ENCODE assay signal across 10 mouse cellular contexts in the genomic region with DNA sequence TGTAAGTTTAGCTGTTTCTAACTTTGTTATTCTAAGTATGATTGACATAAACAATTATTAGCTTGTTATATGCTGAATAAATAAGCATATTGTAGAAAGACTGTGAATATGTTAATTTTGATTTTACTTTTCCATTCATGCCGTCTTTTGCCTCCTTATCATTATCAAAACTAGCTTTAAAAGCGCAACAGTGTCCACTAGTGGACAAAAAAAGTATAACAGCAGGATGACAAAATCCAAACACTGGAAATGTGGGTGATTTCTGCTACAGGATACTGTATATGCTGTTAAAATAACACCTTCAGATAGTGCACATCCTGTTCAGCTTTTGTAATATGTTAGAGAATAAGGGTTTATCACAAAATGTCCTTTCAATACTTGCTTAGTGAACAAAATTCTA.
DNase-seq lines count a peak whose midpoint lies in the region; ATAC-seq and TF ChIP-seq lines count a peak whose summit lies in the region.
"Had no signal": no experiment of that assay in that cellular context is flagged by ENCODE, and none has a peak within 500 bp of the region (broad histone marks: within the 10 kb centered on the region; RNA-seq: fewer than 3 reads in every experiment).

No protein-coding gene starts in this region.

- no peak overlapping the region for H3K4me3 ChIP-seq in forebrain, postnatal 0 days (ENCODE audit: low read depth, low read length)
- no peak overlapping the region for H3K4me3 ChIP-seq in forebrain, embryonic 13.5 days
- H3K4me3 ChIP-seq in CH12.LX (replicated peaks in 1 of 3; ENCODE audit: low read depth in 2 of 3, low read length in 2 of 3, poor library complexity in 1 of 3): no peak overlapping the region

- no peak overlapping the region for H3K4me2 ChIP-seq in forebrain, postnatal 0 days (ENCODE audit: low read depth)
- no peak overlapping the region for H3K4me2 ChIP-seq in forebrain, embryonic 13.5 days
- H3K4me2 ChIP-seq in CH12.LX (ENCODE audit: insufficient read depth, low read depth, poor library complexity, severe bottlenecking): no peak overlapping the region

- dilution Hi-C loops in CH12.LX (cut with MboI; ENCODE audit: extremely low pct_ligation_motif_present, extremely low pct_unique_long_range_greater_than_20kb, low sequenced_read_pairs): no loop called here

- H3K27ac ChIP-seq in forebrain, postnatal 0 days (ENCODE audit: low read depth, low read length): no peak overlapping the region
- H3K27ac ChIP-seq in forebrain, embryonic 13.5 days: no peak overlapping the region
- H3K27ac ChIP-seq in CH12.LX (ENCODE audit: insufficient read depth, low read depth): no peak overlapping the region

- DNase-seq in forebrain, postnatal 0 days: peak; percentile 74
- peak; percentile 1 to 22 for DNase-seq in left cerebral cortex, adult 9 months (ENCODE audit: low spot score in 2 of 2)
- DNase-seq in left cerebral cortex, adult 8-10 months (ENCODE audit: low spot score in 2 of 2): no peak
- no peak for DNase-seq in CH12.LX (ENCODE audit: extremely low read depth)
- DNase-seq in c-Kit-positive CD71-positive TER-119-positive erythroid progenitor cells, embryonic 14.5 days (ENCODE audit: low spot score): peak; percentile 0
- DNase-seq in spleen, adult 12 weeks (ENCODE audit: low spot score): no peak
- DNase-seq in spleen, adult 18-20 months: no peak
- DNase-seq: heart, postnatal 36 days; right cerebral cortex, postnatal 25 days had no signal

- 14% methylated on average over 2 of the region's 2 CpGs for WGBS in forebrain, postnatal 0 days
- WGBS in forebrain, embryonic 13.5 days: 14% methylated on average over 2 of the region's 2 CpGs

- no peaks in the 10 kb centered on the region for H3K4me1 ChIP-seq in forebrain, postnatal 0 days (ENCODE audit: insufficient read depth)
- no peaks in the 10 kb centered on the region for H3K4me1 ChIP-seq in forebrain, embryonic 13.5 days
- no peaks in the 10 kb centered on the region for H3K4me1 ChIP-seq in CH12.LX (ENCODE audit: control insufficient read depth in 1 of 2, insufficient read depth in 2 of 2)

- TF ChIP-seq CTCF in forebrain, postnatal 0 days (IDR thresholded peaks at IDR 0.05; ENCODE audit: low read depth): peak; percentile 76
- peak in 1 of 2 experiments; percentile 19; a peak in 2 of 4 replicates for TF ChIP-seq CTCF in CH12.LX (conservative IDR thresholded peaks at IDR 0.05 in 1 of 2, IDR thresholded peaks at IDR 0.05 in 1 of 2; ENCODE audit: low read depth in 2 of 2, low read length in 2 of 2)

- H3K9me3 ChIP-seq in forebrain, postnatal 0 days (ENCODE audit: low read length): no peaks in the 10 kb centered on the region
- no peaks in the 10 kb centered on the region for H3K9me3 ChIP-seq in forebrain, embryonic 13.5 days (replicated peaks)
- H3K9me3 ChIP-seq in CH12.LX (replicated peaks; ENCODE audit: low read length): no peaks in the 10 kb centered on the region

- H3K79me2 ChIP-seq in CH12.LX (replicated peaks; ENCODE audit: control insufficient read depth, extremely low read depth, insufficient read depth, poor library complexity, severe bottlenecking): no peaks in the 10 kb centered on the region

- no peak for ATAC-seq in forebrain, postnatal 0 days
- ATAC-seq in forebrain, embryonic 13.5 days: no peak

- in situ Hi-C loops in CH12.LX (cut with MboI; ENCODE audit: low pct_ligation_motif_present, low pct_unique_long_range_greater_than_20kb, low sequenced_read_pairs): no loop called here

- TF ChIP-seq RAD21 in CH12.LX (IDR thresholded peaks at IDR 0.05; ENCODE audit: low read depth, low read length): peak; percentile 24

- no peak overlapping the region for H3K9ac ChIP-seq in forebrain, postnatal 0 days
- no peak overlapping the region for H3K9ac ChIP-seq in forebrain, embryonic 13.5 days
- no peak overlapping the region for H3K9ac ChIP-seq in CH12.LX (ENCODE audit: insufficient read depth, low read depth)

- no peaks in the 10 kb centered on the region for H3K27me3 ChIP-seq in forebrain, postnatal 0 days (ENCODE audit: insufficient read depth, low read length)
- H3K27me3 ChIP-seq in forebrain, embryonic 13.5 days: no peaks in the 10 kb centered on the region
- H3K27me3 ChIP-seq in CH12.LX (replicated peaks): no peaks in the 10 kb centered on the region

- no peak for TF ChIP-seq POLR2A in CH12.LX (IDR thresholded peaks at IDR 0.05; ENCODE audit: low read depth, low read length)

- H3K36me3 ChIP-seq in forebrain, postnatal 0 days (ENCODE audit: insufficient read depth): no peaks in the 10 kb centered on the region
- no peaks in the 10 kb centered on the region for H3K36me3 ChIP-seq in forebrain, embryonic 13.5 days (ENCODE audit: poor library complexity, severe bottlenecking)
- H3K36me3 ChIP-seq in CH12.LX (replicated peaks in 1 of 2; ENCODE audit: control insufficient read depth in 1 of 2, insufficient read depth in 1 of 2, low read length in 1 of 2): no peaks in the 10 kb centered on the region

- no peak for TF ChIP-seq EP300 in CH12.LX (IDR thresholded peaks at IDR 0.05; ENCODE audit: low read length)

TF ChIP-seq in CH12.LX, 34 proteins besides CTCF, POLR2A, EP300 and RAD21:
- no peak for TF ChIP-seq SMC3 (IDR thresholded peaks at IDR 0.05; ENCODE audit: low read depth, low read length)
- no peak for TF ChIP-seq TCF12 (IDR thresholded peaks at IDR 0.05; ENCODE audit: low read depth, low read length)
- TF ChIP-seq MYC (IDR thresholded peaks at IDR 0.05; ENCODE audit: low read depth, low read length): no peak
- TF ChIP-seq ELF1 (IDR thresholded peaks at IDR 0.05; ENCODE audit: low read depth, low read length): no peak
- no peak for TF ChIP-seq HCFC1 (IDR thresholded peaks at IDR 0.05; ENCODE audit: low read depth, low read length)
- no peak for TF ChIP-seq ETS1 (conservative IDR thresholded peaks at IDR 0.05; ENCODE audit: low read depth, low read length)
- no peak for TF ChIP-seq USF2 (conservative IDR thresholded peaks at IDR 0.05; ENCODE audit: low read depth, low read length)
- no peak for TF ChIP-seq SIN3A (IDR thresholded peaks at IDR 0.05; ENCODE audit: low read length)
TF ChIP-seq in CH12.LX: peak in this region for 0.

Comparison
In these comparisons a context has a peak if more than half of its experiments do, and no peak if none do; other contexts are left out.
1. DNase-seq: peak in forebrain, postnatal 0 days (single experiment), left cerebral cortex, adult 9 months (2 of 2) and c-Kit-positive CD71-positive TER-119-positive erythroid progenitor cells, embryonic 14.5 days (single experiment); none in left cerebral cortex, adult 8-10 months (0 of 2), CH12.LX (single experiment), spleen, adult 12 weeks (single experiment) and spleen, adult 18-20 months (0 of 2).